Mouse (Mus musculus) liver, postnatal 0 days (tissue): ENCODE results near the gene Srcin1.

Source experiments
- CTCF ChIP-seq: sonication (generic); IDR thresholded peaks from 2 replicates; pipeline ENCODE4 v1.5.1; 2016; ENCODE audit warnings: antibody characterized with exemption, low read depth
- EP300 ChIP-seq: IDR thresholded peaks from 2 replicates; pipeline ENCODE4 v1.6.1; 2016; ENCODE audit warnings: antibody characterized with exemption, low read depth, mild to moderate bottlenecking

GRCm38 (mm10) chr11:97575638-97576037 lies 348 bp downstream of the Srcin1 start:
- TF ChIP-seq EP300 (no peak), CTCF (peak; percentile 90)
